Mouse (Mus musculus): ENCODE measurements at regions not wholly inside any gene's neighbourhood (a gene's known extent, or its start where the extent isn't known, plus 50 kb on each side); places are given as distances from the start of the nearest gene placed in this dataset.
A peak's percentile ranks its signal among the peaks of the same experiment; 100 is the strongest.

- no peak for ATAC-seq (ENCODE audit: poor library complexity, severe bottlenecking)
Measured at GRCm38 (mm10) chr16:27138384-27138783, 146.9 kb upstream of the Gmnc start.

DNA sequence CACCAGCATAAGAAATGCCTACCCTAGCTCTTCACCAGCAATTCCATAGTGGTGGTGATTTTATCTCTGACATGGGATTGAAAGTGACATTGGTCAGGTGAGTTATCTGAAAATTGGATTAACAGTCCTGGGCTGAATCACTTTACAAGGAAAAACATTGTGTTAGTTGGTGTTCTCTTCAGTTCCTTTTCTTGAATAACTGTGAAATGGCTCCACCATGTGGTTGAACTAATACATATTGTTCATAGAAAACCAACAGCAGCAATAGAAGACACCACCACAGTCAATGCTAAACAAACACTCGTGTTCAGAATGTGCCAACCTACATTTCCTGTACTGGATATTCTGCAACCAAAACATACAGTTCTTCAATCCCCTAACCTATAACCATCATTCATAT lies 147.5 kb upstream of the Gmnc start:
- ATAC-seq (ENCODE audit: poor library complexity, severe bottlenecking): no peak

DNA sequence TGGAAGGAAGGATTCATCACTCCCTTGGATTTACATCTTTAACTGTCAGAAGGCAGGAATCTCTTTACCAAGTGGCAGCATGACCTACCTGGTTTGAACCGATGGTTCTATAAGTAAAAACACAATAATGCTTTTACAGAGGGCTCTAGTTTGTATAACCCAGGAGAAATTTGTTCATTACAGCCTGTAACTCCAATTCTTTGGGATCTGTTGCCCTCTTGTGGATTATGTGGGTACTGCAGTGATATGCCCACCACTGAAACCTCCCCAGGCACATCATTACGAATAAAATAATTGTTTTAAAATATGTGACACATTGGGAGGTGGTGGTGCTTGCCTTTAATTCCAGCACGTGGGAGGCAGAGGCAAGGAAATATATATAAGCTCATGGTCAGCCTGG lies 148.6 kb upstream of the Gmnc start:
- ATAC-seq (ENCODE audit: poor library complexity, severe bottlenecking): peak; percentile 66

- no peak for ATAC-seq (ENCODE audit: poor library complexity, severe bottlenecking)
Measured at GRCm38 (mm10) chr16:27155805-27156204, 151.5 kb upstream of the Ostn start.

DNA sequence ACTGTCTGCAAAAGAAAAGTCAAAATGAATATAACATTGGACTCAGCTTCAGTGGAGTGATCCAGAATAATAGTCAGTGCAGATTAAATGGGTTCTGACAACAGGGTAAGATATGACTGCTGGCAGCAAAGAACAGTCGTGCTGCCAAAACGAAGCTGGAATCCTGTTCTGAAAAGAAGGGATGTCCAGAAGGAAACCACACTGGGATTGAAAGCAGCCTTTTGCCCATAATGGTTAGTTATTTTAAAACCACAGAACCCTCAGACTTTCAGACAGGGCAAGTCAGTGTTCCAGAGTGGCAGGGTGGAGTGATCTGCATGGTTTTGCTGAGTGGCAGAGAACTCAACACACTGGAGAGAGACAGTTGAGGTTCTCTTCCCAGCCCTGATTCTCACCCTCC lies 111.6 kb upstream of the Ostn start:
- ATAC-seq (ENCODE audit: poor library complexity, severe bottlenecking): no peak

All from megakaryocyte, adult 5-6 weeks (primary cell).